Mouse (Mus musculus): Measurements from ENCODE around the gene Sez6l. TPM values are rescaled to one million over a fixed set of nuclear protein-coding genes. Genes with fewer than 3 reads are reported as not detected.

The Sez6l gene
- polyA plus RNA-seq, 1 experiment from 2014 or later, result 46.3 TPM

- H3K27ac ChIP-seq (replicated peaks; ENCODE audit: low read depth, low read length), result no peak overlapping the region
- ATAC-seq (ENCODE audit: low FRiP score, low TSS enrichment), result no peak
These were observed 44.1 kb downstream of the Sez6l start for GRCm38 (mm10) chr5:112532894-112533293.

GRCm38 (mm10) chr5:112532210-112532609, 44.8 kb downstream of the Sez6l start:
- Histone ChIP-seq H3K9me3 (ENCODE audit: control insufficient read depth, low read length) (no peaks in the 10 kb centered on the region; the same call in 1 of the 2 replicates), H3K36me3 (ENCODE audit: control insufficient read depth, insufficient read depth, low read length) (no peaks in the 10 kb centered on the region), H3K27me3 (ENCODE audit: control insufficient read depth, insufficient read depth, low read length) (no peaks in the 10 kb centered on the region), H3K9ac (replicated peaks; ENCODE audit: low read length) (no peak overlapping the region), H3K4me2 (ENCODE audit: low read length) (no peak overlapping the region), H3K4me1 (ENCODE audit: control insufficient read depth, insufficient read depth, low read length) (peaks cover 10% of the 10 kb centered on the region), H3K27ac (replicated peaks; ENCODE audit: low read depth, low read length) (no peak overlapping the region), H3K4me3 (replicated peaks; ENCODE audit: low read depth, low read length) (no peak overlapping the region)
- ATAC-seq (ENCODE audit: low FRiP score, low TSS enrichment) (no peak), DNase-seq (no peak)
- WGBS, result 70% methylated on average over 8 of the region's 8 CpGs

More at GRCm38 (mm10) chr5:112532894-112533293, 44.1 kb downstream of the Sez6l start:
- H3K9ac ChIP-seq (replicated peaks; ENCODE audit: low read length), result no peak overlapping the region
- no peaks in the 10 kb centered on the region; the same call in 1 of the 2 replicates for H3K9me3 ChIP-seq (ENCODE audit: control insufficient read depth, low read length)
- H3K4me3 ChIP-seq (replicated peaks; ENCODE audit: low read depth, low read length), result no peak overlapping the region
- WGBS, result 88% methylated on average over 5 of the region's 5 CpGs
- no peaks in the 10 kb centered on the region for H3K36me3 ChIP-seq (ENCODE audit: control insufficient read depth, insufficient read depth, low read length)
- peaks cover 10% of the 10 kb centered on the region for H3K4me1 ChIP-seq (ENCODE audit: control insufficient read depth, insufficient read depth, low read length)
- H3K4me2 ChIP-seq (ENCODE audit: low read length), result no peak overlapping the region
- H3K27me3 ChIP-seq (ENCODE audit: control insufficient read depth, insufficient read depth, low read length), result no peaks in the 10 kb centered on the region
- DNase-seq, result no peak

- ATAC-seq (ENCODE audit: low FRiP score, low TSS enrichment), result no peak
- no peak overlapping the region for H3K4me2 ChIP-seq (ENCODE audit: low read length)
- no peaks in the 10 kb centered on the region for H3K36me3 ChIP-seq (ENCODE audit: control insufficient read depth, insufficient read depth, low read length)
- H3K4me3 ChIP-seq (replicated peaks; ENCODE audit: low read depth, low read length), result no peak overlapping the region
- H3K4me1 ChIP-seq (ENCODE audit: control insufficient read depth, insufficient read depth, low read length), result peaks cover 10% of the 10 kb centered on the region
- no peaks in the 10 kb centered on the region; the same call in 1 of the 2 replicates for H3K9me3 ChIP-seq (ENCODE audit: control insufficient read depth, low read length)
- DNase-seq, result peak; percentile 58
- H3K9ac ChIP-seq (replicated peaks; ENCODE audit: low read length), result no peak overlapping the region
- H3K27me3 ChIP-seq (ENCODE audit: control insufficient read depth, insufficient read depth, low read length), result no peaks in the 10 kb centered on the region
- 27% methylated on average over 8 of the region's 8 CpGs for WGBS
- H3K27ac ChIP-seq (replicated peaks; ENCODE audit: low read depth, low read length), result no peak overlapping the region
These were observed 45.9 kb downstream of the Sez6l start for GRCm38 (mm10) chr5:112531111-112531510.

GRCm38 (mm10) chr5:112526936-112527335, 50.0 kb downstream of the Sez6l start:
- peak; percentile 51 for DNase-seq
- Histone ChIP-seq H3K9me3 (ENCODE audit: control insufficient read depth, low read length) (no peaks in the 10 kb centered on the region), H3K27ac (replicated peaks; ENCODE audit: low read depth, low read length) (peak overlapping the region; percentile 55; the same call in 1 of the 2 replicates), H3K36me3 (ENCODE audit: control insufficient read depth, insufficient read depth, low read length) (no peaks in the 10 kb centered on the region), H3K4me2 (ENCODE audit: low read length) (no peak overlapping the region), H3K27me3 (ENCODE audit: control insufficient read depth, insufficient read depth, low read length) (no peaks in the 10 kb centered on the region; the same call in 1 of the 2 replicates), H3K4me1 (ENCODE audit: control insufficient read depth, insufficient read depth, low read length) (peaks cover 15% of the 10 kb centered on the region), H3K4me3 (replicated peaks; ENCODE audit: low read depth, low read length) (no peak overlapping the region), H3K9ac (replicated peaks; ENCODE audit: low read length) (no peak overlapping the region)
- ATAC-seq (ENCODE audit: low FRiP score, low TSS enrichment), result no peak
- WGBS, result 57% methylated on average over 19 of the region's 19 CpGs

GRCm38 (mm10) chr5:112526435-112526834, 50.5 kb downstream of the Sez6l start:
- Histone ChIP-seq H3K9me3 (ENCODE audit: control insufficient read depth, low read length) (no peaks in the 10 kb centered on the region), H3K27me3 (ENCODE audit: control insufficient read depth, insufficient read depth, low read length) (no peaks in the 10 kb centered on the region; the same call in 1 of the 2 replicates), H3K4me2 (ENCODE audit: low read length) (no peak overlapping the region), H3K9ac (replicated peaks; ENCODE audit: low read length) (no peak overlapping the region), H3K4me3 (replicated peaks; ENCODE audit: low read depth, low read length) (no peak overlapping the region), H3K4me1 (ENCODE audit: control insufficient read depth, insufficient read depth, low read length) (peaks cover 19% of the 10 kb centered on the region), H3K36me3 (ENCODE audit: control insufficient read depth, insufficient read depth, low read length) (no peaks in the 10 kb centered on the region), H3K27ac (replicated peaks; ENCODE audit: low read depth, low read length) (peak overlapping the region; percentile 55)
- DNase-seq, result no peak
- 63% methylated on average over 7 of the region's 7 CpGs for WGBS
- ATAC-seq (ENCODE audit: low FRiP score, low TSS enrichment), result no peak

GRCm38 (mm10) chr5:112525980-112526379, 51.0 kb downstream of the Sez6l start:
- 0 out of 2 replicates have a peak overlapping the region, but pooled peaks have one; percentile 32 for H3K27ac ChIP-seq (replicated peaks; ENCODE audit: low read depth, low read length)
- no peaks in the 10 kb centered on the region for H3K9me3 ChIP-seq (ENCODE audit: control insufficient read depth, low read length)

GRCm38 (mm10) chr5:112525271-112525670, 51.7 kb downstream of the Sez6l start:
- 78% methylated on average over 5 of the region's 5 CpGs for WGBS
- H3K4me3 ChIP-seq (replicated peaks; ENCODE audit: low read depth, low read length), result no peak overlapping the region
- H3K4me1 ChIP-seq (ENCODE audit: control insufficient read depth, insufficient read depth, low read length), result peaks cover 22% of the 10 kb centered on the region
- H3K36me3 ChIP-seq (ENCODE audit: control insufficient read depth, insufficient read depth, low read length), result no peaks in the 10 kb centered on the region
- no peaks in the 10 kb centered on the region; the same call in 1 of the 2 replicates for H3K27me3 ChIP-seq (ENCODE audit: control insufficient read depth, insufficient read depth, low read length)
- ATAC-seq (ENCODE audit: low FRiP score, low TSS enrichment) (no peak), DNase-seq (no peak)
- no peaks in the 10 kb centered on the region for H3K9me3 ChIP-seq (ENCODE audit: control insufficient read depth, low read length)
- H3K27ac ChIP-seq (replicated peaks; ENCODE audit: low read depth, low read length), result no peak overlapping the region
- no peak overlapping the region for H3K9ac ChIP-seq (replicated peaks; ENCODE audit: low read length)
- no peak overlapping the region for H3K4me2 ChIP-seq (ENCODE audit: low read length)

More at GRCm38 (mm10) chr5:112525980-112526379, 51.0 kb downstream of the Sez6l start:
- Histone ChIP-seq H3K27me3 (ENCODE audit: control insufficient read depth, insufficient read depth, low read length) (no peaks in the 10 kb centered on the region; the same call in 1 of the 2 replicates), H3K4me3 (replicated peaks; ENCODE audit: low read depth, low read length) (no peak overlapping the region), H3K4me2 (ENCODE audit: low read length) (no peak overlapping the region), H3K36me3 (ENCODE audit: control insufficient read depth, insufficient read depth, low read length) (no peaks in the 10 kb centered on the region), H3K4me1 (ENCODE audit: control insufficient read depth, insufficient read depth, low read length) (peaks cover 19% of the 10 kb centered on the region), H3K9ac (replicated peaks; ENCODE audit: low read length) (no peak overlapping the region)
- ATAC-seq (ENCODE audit: low FRiP score, low TSS enrichment) (no peak), DNase-seq (no peak)
- 80% methylated on average over 3 of the region's 3 CpGs for WGBS

- Histone ChIP-seq H3K27me3 (ENCODE audit: control insufficient read depth, insufficient read depth, low read length) (no peaks in the 10 kb centered on the region; the same call in 1 of the 2 replicates), H3K4me1 (ENCODE audit: control insufficient read depth, insufficient read depth, low read length) (peaks cover 30% of the 10 kb centered on the region), H3K27ac (replicated peaks; ENCODE audit: low read depth, low read length) (no peak overlapping the region), H3K36me3 (ENCODE audit: control insufficient read depth, insufficient read depth, low read length) (no peaks in the 10 kb centered on the region), H3K4me2 (ENCODE audit: low read length) (no peak overlapping the region), H3K9ac (replicated peaks; ENCODE audit: low read length) (no peak overlapping the region), H3K4me3 (replicated peaks; ENCODE audit: low read depth, low read length) (no peak overlapping the region), H3K9me3 (ENCODE audit: control insufficient read depth, low read length) (no peaks in the 10 kb centered on the region)
- 95% methylated on average over 2 of the region's 2 CpGs for WGBS
- DNase-seq (no peak), ATAC-seq (ENCODE audit: low FRiP score, low TSS enrichment) (no peak)
These were observed 53.2 kb downstream of the Sez6l start for GRCm38 (mm10) chr5:112523796-112524195.

GRCm38 (mm10) chr5:112523331-112523730, 53.7 kb downstream of the Sez6l start:
- Histone ChIP-seq H3K4me3 (replicated peaks; ENCODE audit: low read depth, low read length) (no peak overlapping the region), H3K9ac (replicated peaks; ENCODE audit: low read length) (no peak overlapping the region), H3K27me3 (ENCODE audit: control insufficient read depth, insufficient read depth, low read length) (no peaks in the 10 kb centered on the region; the same call in 1 of the 2 replicates), H3K4me1 (ENCODE audit: control insufficient read depth, insufficient read depth, low read length) (peaks cover 30% of the 10 kb centered on the region), H3K36me3 (ENCODE audit: control insufficient read depth, insufficient read depth, low read length) (no peaks in the 10 kb centered on the region), H3K4me2 (ENCODE audit: low read length) (no peak overlapping the region), H3K9me3 (ENCODE audit: control insufficient read depth, low read length) (no peaks in the 10 kb centered on the region), H3K27ac (replicated peaks; ENCODE audit: low read depth, low read length) (no peak overlapping the region)
- no peak for ATAC-seq (ENCODE audit: low FRiP score, low TSS enrichment)
- 88% methylated on average over 4 of the region's 4 CpGs for whole genome bisulfite sequencing
- no peak for DNase-seq
